Mouse (Mus musculus) mature B cell (primary cell): ENCODE measurements around the gene Zfp12.
"Not testable (repeated sequence)": the region's sequence is repeated elsewhere in the genome, so short reads cannot be mapped to it uniquely, and the experiment has no call there.

Experiments
- in situ Hi-C: fragments of 300-500 bp; cut with MboI; formaldehyde crosslinking; loops from 2 replicates; pipeline ENCODE4 v1.14.3; 2019

Gene Zfp12

GRCm38 (mm10) chr5:143235028-143235693 lies at the start of gene Zfp12:
TSS of gene Zfp12 (plus strand) at chr5:143235163.
- in situ Hi-C loops = no loop called here

DNA sequence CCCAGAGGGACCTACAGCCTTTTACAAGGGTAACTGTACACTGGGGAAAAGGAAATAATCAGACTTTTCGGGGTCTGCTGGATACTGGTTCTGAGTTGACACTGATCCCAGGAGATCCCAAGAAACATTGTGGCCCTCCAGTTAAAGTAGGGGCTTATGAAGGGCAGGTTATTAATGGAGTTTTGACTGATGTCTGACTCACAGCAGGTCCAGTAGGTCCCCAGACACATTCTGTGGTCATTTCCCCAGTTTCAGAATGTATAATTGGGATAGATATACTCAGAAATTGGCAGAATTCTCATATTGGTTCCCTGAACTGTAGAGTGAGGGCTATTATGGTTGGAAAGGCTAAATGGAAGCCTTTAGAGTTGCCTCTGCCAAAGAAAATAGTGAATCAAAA lies 46.9 kb upstream of the Zfp12 start:
- in situ Hi-C loops = not testable (repeated sequence)

DNA sequence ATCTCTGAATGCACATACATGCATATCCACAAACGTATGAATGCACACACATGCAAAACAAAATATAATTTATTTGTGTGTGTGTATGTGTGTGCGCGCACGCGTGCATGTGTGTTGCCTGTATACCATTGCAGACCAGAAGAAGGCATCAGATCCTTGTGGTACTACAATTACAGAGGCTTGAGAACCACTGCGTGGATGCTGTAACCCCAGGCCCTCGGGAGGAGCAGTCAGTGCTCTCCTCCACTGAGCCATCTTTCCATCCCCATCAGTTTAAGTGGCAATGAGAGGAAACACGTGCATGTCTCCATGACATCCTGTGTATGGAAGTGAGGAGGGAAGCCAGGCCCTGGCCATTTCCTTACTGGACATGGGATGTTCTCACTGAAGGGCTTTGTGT lies 42.2 kb upstream of the Zfp12 start:
- in situ Hi-C loops = no loop called here

DNA sequence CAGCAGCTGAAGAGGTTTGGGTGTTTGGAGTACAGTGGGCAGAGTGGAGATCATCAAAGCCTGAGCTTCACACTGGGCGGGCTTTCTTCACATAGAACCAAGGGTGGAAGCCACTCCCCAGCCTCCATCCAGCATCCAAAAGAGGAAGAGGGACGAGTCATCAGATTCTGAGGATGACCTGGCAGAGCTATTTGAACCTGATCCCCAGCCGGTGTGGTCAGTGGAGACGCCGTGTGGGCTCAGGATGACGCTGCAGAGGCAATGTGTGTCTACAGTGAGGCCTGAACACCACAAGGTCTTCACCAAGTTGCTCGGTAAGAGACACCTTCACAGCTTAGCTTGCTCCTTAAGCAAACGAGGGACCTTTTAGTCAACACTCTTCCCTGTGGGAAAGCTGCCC lies 40.2 kb upstream of the Zfp12 start:
- in situ Hi-C loops = not testable (repeated sequence)

DNA sequence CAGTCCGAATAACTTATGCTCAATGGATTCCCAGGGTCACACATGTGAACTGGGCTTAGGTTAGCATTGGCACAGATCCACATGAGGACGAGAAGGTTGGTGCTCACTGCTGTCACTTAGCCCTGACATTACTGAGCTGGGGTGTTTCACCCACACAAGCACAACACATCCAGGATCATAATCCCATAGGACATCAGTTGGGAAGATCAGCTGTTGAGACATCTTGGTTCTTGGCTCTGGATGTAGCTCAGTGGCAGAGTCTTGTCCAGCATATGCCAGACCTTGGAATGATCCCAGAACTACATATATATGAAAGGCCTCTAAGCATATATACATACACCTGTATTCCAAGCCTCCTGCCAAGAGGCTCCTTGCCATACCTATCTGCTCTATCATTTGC lies 39.8 kb upstream of the Zfp12 start:
- in situ Hi-C loops = no loop called here

DNA sequence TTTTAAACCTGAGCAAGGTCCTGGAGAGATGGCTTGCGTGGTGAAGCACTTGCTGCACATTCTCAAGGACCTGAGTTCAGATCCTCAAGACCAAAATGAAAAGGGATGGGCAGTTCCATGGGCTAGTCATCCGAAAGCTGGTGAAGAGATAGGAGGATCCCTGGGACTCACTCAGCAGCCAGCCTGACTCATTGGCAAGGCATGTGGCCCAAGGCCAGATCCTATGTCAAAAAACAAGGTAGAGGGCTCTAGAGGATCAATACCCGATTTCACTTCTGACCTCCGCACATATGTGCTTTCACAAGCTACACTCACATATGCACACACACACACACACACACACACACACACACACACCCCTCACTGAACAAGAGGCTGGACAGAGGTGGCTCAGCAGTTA lies 38.5 kb upstream of the Zfp12 start:
- in situ Hi-C loops = no loop called here

GRCm38 (mm10) chr5:143205015-143205414 lies 29.9 kb upstream of the Zfp12 start:
- in situ Hi-C loops = no loop called here

DNA sequence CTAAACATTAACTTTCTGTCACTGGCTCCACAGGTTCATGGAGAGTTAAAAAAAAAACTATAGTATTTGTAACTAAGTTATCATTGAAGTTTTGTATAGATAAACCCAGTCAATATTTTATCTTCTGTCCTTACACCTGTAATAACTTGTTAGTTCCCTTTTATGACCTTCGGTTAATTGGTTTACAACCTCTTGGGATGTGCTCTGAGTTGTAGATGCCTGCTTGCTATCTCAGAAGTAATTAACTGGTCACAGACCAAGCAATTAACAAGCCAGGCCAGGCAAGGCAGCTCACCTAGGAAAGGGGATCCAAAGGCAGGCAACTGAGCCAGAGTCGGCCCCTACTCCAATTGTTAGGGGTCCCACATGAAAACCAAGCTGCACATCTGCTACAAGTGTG lies 21.1 kb upstream of the Zfp12 start:
- in situ Hi-C loops = no loop called here

- in situ Hi-C loops = no loop called here
Observed at GRCm38 (mm10) chr5:143220996-143221395, 14.0 kb upstream of the Zfp12 start.

GRCm38 (mm10) chr5:143222287-143222686 lies 12.7 kb upstream of the Zfp12 start:
- in situ Hi-C loops = no loop called here

GRCm38 (mm10) chr5:143226790-143227189 lies 8.2 kb upstream of the Zfp12 start, which contains the start of gene Spdye4a:
TSS of gene Spdye4a (minus strand) at chr5:143226890.
- in situ Hi-C loops = no loop called here

DNA sequence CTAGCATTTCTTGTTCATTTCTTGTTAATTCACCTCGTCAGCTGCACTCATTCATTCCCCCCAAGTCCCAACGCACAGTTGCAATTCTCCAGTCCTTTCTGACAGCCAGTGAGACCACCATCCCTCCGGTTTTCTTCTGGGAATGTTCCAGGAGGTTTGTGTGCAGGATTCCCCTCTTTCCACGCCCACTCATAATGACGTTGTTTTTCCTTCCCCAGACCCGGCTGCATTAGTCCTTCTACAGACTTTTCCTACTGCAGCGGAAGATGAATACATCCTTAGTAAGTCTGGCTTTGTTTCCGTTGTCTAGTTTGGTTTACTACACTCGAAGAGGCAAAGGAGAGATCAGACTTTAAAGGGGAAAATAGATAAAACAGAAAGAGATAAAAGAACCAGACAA lies 1.1 kb downstream of the Zfp12 start:
- in situ Hi-C loops = no loop called here

GRCm38 (mm10) chr5:143244926-143245325 lies 10.0 kb downstream of the Zfp12 start:
- in situ Hi-C loops = no loop called here

DNA sequence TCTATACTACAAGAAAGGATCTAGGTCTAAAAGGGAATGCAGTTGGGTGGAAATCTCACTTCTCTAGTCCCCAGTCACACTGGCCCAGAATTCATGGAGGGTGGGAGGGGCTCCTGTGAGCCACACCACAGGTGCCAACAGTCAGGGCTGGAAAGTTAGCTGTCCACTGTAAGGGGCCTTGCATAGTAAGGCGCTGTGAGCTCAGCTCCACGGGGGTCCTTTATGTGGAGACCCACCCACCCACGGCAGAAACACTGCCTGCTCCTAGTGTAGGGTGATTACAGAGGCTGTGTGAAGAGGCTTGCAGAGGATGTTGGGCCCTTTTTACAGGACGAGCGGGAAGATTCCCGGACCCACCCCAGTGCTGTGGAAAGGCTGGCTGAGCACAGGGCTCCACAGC lies 17.1 kb downstream of the Zfp12 start:
- in situ Hi-C loops = no loop called here

DNA sequence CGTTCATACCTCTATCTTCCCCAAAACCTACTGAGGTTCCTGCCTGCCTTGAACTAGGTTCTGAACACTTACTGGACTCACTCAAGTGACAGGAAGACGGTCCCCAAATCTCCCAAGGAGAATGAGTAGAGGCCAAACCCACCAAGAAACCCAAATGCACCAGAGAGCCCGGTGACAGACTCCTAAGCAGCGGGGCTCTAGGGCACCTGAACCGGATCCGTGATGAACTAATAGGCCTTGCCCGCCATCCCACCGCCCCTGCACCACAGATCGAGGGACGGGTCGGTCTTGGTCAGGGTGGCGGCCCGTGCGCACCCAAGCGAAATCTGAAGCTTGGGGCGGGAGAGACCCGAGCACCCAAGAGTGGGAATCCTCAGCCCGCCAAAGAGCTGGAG lies 17.8 kb downstream of the Zfp12 start:
- in situ Hi-C loops = no loop called here

DNA sequence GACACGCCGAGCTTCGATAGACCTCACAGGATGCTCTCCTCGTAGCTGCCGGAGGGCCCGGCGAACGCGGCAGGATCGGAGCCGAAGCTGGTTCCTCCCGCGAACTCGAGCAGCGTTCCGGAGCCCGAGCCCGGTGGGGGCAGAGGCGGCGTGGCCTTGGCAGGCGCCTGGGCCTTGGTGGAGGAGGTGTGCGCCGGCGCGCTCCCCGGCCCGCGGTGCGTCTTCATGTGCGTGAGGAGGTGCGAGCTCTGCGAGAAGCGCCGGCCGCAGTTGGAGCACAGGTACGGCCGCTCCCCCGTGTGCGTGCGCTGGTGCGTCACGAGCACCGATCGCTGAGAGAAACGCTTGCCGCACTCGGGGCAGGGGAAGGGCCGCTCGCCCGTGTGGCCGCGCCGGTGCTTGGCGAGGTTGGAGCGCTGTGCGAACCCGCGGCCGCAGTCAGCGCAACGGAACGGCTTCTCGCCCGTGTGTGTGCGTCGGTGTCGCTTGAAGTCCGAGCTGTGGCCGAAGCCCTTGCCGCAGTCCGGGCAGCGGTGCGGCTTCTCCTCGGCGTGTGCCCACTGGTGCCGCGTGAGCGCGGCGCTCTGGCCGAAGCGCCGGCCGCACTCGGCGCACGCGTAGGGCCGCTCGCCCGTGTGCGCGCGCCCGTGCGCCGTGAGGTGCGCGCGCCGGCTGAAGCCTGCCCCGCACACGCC lies 18.4 kb downstream of the Zfp12 start:
- in situ Hi-C loops = no loop called here

GRCm38 (mm10) chr5:143253881-143254486 lies 19.0 kb downstream of the Zfp12 start:
- in situ Hi-C loops = no loop called here

DNA sequence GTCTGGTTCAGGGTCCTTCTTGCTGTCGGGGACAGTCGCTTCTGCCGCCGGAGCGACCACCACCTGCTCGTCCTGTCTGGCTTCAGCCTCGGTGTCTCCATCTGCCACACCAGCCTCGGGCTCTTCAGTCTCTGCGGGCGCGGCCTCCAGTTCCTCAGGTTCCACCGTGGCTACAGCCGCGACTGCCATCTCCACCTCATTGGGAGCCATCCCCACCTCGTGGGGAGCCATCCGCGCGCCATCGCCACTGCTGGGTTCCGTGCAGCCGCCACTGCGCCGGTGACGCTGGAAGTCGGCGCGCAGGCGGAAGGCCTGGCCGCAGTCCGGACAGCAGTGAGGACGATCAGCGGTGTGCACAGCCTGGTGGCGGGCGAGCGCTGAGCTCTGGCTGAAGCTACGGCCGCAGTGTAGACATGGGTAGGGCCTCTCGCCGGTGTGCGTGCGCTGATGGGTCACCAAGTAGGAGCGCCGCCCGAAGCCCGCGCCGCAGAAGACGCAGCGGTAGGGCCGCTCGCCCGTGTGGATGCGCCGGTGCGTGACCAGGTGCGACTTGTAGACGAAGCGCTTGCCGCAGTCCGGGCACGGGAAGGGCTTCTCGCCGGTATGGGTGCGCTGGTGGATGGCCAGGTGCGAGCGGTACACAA lies 19.6 kb downstream of the Zfp12 start:
- in situ Hi-C loops = no loop called here

DNA sequence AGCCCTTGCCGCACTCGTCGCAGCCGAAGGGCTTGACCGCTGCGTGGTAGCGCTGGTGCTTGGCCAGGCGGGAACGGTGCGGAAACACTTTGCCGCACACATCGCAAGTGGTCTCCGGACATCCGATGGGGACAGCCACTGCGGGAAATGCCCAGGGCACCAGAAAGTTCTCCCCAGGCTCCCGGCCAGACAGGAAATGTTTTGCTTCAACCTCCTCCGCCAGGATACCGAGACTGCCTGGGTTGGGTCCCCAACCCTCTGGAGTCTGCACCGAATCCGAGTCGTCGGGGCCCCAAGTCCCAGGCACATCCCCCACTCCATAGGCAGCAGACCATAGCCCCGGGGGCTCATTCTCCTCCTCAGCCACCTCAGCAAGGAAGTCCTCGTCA lies 20.2 kb downstream of the Zfp12 start:
- in situ Hi-C loops = no loop called here

GRCm38 (mm10) chr5:143255802-143256201 lies 20.8 kb downstream of the Zfp12 start:
- in situ Hi-C loops = no loop called here

- in situ Hi-C loops = no loop called here
Observed at GRCm38 (mm10) chr5:143261636-143262035, 26.7 kb downstream of the Zfp12 start.

GRCm38 (mm10) chr5:143264689-143265088 lies 29.7 kb downstream of the Zfp12 start:
- in situ Hi-C loops = no loop called here

GRCm38 (mm10) chr5:143265409-143265808 lies 30.4 kb downstream of the Zfp12 start:
- in situ Hi-C loops = no loop called here
